Mouse (Mus musculus) gastrocnemius, adult 8-10 months (tissue): Measurements from ENCODE around the gene Gars. TPM values are rescaled to one million over a fixed set of nuclear protein-coding genes. Genes with fewer than 3 reads are reported as not detected.
A peak's percentile ranks its signal among the peaks of the same experiment; 100 is the strongest.

ENCODE experiments used
- DNase-seq, 2 experiments: peaks; one replicate each; pipeline ENCODE4 v3.0.0; 2022; ENCODE audit warnings: low spot score in 2 of 2
- total RNA-seq, 4 experiments: library from RNA; stranded (reverse); gene quantifications; 2 replicates each; pipeline ENCODE4 v1.2.4; 2022

Gene Gars
- total RNA-seq, 4 experiments from 2014 or later, result 59.6 to 64.6 (median 60.4) TPM

DNA sequence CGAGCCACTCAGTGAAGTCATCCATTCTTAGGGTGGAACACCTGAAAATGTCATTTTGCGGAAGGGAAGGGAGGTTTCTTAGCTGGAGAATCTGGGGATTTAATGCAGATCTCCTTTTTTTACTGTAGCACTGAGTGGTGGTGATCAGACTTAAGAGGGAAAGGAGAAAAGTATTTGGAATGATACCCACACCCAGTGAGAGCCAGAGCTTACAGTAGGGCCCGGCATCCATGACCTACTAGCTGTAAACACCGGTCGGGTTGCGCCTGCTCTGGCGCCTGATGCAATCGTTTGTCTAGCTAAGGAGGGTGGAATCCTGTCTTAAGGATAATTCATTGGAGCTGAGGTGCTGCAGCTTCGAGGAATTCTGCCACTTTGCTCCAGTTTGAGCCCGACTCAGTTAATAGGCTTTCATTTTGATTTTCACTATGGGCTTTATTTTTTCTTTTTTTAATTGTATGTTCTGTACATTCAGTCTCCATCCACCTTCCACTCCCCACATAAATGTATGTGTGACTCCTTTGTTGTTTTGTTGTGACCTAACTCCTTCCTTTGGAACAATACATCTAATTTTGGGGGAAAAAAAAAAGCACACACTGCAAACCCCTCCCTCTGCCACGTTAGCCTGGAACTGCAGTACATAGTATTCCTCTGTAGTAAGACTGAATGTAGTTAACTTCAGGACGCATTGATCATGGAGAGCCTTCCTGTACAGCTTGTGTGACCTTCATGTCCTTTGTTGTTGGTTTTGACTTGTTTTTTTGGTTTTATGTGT, 1.1 kb downstream of the Gars start:
- no peak for DNase-seq

DNA sequence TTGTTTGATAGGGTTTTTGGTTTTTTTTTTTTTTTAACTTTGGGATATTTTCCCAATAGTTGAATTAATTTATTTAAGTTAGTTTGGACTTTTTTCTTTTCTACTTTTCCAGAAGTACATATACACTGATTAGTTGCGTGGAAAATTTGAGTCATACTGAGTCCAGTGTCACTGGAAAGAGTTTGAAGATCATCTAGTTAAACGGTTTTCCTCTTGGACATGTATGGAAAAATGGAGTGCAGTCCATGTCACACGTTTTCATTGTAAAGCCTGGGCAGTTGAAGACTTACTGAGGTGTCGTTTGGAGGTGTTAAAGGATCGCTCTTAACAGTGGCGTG, 1.6 kb downstream of the Gars start:
- no peak for DNase-seq

DNA sequence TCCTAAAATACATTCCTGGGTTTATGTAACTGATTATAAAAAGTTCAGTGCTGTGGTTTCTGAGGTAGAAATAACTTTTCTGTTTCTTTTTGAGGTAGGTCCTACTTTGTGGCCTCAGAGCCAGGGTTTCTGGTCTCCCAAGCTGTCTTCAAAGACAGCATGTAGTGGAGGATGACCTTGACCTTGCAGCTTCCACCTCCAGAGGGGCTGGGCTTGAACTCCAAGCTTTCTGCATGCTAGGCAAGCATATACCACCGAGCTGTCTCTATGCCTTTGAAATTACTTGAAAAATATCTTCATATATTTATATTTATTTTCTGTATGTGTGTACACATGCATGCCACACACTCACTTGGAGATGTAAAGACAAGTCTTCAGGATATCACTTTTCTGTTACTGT, 2.2 kb downstream of the Gars start:
- DNase-seq, result no peak

DNA sequence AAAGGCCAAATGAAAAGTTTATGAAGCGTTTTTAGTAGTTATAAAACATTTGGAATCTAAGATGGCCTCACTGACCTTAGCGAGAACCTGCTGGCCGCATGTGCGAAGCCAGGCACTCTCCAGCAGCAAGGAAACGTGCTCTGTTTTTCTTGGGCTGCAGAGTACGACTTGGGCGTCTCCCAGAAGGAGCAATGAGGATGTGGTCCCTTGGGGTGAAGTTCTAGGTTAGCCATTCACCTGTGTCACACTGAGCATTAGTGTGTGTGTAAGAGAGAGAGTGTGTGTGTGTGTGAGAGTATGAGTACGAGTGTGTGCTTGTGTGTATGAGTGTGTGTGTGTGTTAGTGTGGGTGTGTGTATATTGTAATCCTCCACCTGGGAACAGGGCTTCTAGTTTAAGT, 5.4 kb downstream of the Gars start:
- DNase-seq, result no peak

DNA sequence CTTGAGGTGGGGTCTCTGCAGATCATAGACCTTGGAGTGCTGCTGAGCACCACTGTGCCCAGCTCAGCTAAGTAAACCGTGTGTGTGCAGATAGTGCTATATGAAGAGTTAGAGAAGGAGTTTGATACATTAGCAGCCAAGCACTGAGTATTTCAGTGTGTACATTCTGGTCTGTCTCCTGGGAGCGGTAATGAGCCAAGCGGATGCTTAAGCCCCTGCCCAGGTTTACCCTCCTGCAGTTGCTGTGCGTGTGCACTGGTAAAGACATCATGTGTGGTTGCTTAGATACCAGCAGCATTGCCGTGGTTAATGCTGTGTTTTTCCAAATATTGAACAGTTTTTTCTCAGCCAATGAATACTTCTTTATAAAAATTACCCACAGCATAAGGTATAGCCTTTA, 6.7 kb downstream of the Gars start:
- DNase-seq, result no peak

DNA sequence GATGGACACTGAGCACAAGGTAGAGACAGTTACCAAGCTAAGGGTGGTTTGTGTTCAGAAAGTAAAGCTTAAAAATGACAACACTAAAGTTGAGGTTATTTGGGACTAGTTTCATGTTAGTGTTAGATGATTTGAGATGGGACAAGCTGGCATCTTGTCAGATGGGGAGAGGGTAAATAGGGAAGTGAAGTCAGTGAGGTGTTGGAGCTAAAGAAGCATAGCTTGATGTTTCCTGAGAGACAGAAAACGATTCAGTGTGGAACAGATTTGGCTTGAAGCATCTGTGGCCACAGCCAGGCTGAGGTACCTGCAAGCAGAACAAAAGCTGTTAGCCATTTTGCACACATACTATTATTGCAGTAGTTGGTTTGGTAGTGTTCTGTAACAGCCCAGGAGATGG, 7.5 kb downstream of the Gars start:
- DNase-seq, result no peak

DNA sequence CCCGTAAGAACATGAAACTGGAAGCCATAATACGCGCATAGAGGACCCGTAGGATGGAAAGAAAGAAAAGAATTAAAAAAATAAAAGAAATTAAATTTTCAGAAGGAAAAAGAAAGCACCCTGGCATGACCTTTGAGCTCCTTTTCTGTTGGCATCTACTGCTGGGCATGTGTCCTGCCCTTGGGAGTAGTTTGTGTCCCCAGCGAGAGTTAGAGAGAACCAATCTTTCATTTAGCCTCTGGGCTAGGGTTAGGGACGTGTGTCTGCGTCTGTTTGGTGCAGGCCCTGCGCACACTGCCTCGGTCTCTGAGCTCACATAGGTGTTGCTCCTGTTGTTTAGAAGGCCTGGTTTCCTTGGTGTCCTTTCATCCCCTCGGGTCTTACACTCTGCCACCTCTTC, 11.4 kb downstream of the Gars start:
- no peak for DNase-seq

DNA sequence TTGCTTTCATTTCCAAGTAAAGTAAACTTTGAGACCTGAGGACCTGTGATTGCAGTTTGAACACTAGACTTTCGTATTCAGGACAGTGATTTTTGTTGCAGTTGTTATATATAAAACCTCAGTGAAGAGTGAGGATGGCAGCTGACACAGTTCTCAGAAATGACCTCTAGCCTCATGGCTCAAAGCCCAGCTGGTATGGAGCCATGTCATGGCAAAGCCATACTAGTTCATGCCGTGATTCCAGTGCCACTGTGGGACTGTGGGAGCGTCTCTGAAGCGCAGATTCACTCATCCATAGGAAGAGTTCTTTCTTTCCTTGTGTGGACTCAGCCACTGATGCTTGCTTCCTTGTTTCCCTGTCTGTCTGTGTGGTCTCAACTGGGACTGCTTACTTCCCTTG, 16.7 kb downstream of the Gars start:
- no peak for DNase-seq

DNA sequence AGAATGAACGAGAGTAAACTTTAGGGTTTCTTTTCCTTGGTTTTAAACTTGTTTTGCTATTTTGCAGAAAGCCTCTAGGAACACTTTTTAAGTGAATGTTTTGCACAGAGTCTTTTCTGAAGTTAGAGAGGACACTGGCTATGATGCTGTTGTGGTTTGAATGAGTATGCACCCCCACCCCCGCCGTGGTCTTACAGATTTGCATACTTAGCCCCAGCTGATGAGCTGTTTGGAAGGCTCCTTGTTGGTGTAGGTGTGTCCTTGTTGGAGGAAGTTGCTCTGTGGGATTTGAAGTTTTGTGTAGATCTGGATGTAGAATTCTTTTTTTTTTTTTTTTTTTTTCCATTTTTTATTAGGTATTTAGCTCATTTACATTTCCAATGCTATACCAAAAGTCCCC, 19.6 kb downstream of the Gars start:
- no peak for DNase-seq

DNA sequence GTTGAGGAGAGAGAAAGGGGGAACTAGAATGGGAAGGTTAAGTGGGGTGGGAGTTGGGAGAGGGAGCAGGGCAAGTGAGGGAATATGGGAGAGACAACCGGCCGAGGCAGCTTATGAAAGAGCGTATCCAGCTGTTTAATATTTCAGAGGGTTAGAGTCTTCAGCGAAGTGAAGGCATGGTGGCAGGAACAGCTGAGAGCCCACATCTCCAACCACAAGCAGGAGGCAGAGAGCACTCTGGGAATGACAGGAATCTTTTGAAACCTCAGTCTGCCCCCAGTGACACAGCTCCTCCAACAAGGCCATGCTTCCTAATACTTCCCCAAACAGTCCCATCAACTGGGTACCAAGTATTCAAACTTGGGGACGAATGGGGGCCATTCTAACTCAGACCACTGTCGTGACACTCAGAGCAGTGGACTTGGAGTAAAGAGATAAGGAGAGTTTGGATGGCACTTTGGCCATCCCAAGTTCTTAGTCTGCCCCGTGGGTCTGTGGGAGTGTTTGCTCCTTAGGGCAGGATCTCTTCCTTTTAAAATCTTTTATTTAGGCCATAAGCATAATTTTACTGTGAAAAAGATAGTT, 22.5 kb downstream of the Gars start:
- DNase-seq, result no peak

DNA sequence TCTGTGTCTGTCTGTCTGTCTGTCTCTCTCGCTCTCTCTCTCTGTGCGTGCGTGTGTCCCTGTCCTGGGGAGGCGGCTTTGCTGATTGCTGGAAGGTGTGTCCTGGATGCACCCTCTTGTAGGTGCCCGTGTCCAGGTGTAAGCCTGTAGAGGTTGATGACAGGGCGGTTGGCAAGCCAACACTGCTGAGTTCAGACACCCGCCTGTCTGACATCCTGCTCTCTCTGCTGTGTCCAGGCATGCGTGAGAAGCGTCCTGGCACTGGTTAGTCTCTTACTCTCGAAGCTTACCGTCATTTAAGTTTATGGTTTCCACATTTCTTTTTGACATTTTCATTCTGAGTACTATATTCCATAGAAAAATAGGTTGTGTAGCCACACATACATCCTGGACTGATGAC, 23.5 kb downstream of the Gars start:
- no peak for DNase-seq

DNA sequence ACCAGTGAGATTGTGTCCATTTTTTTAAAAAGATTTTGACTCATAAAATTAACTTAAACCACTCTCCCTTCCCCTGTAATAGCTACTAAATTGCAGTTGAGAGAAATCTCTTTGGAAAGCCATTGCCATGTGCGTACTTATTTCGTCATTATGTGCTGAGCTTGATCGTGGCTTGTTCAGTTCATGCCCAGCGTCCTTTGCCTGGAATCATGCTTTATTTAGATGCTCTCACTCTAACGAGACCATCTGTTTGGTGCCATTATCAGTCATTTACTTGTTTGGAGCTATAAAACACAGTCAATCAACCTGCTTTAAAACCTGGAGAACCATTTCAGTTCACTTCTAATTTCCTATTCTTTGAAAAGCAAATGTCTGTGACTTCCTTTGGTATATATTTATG, 24.4 kb downstream of the Gars start:
- DNase-seq, result no peak

DNA sequence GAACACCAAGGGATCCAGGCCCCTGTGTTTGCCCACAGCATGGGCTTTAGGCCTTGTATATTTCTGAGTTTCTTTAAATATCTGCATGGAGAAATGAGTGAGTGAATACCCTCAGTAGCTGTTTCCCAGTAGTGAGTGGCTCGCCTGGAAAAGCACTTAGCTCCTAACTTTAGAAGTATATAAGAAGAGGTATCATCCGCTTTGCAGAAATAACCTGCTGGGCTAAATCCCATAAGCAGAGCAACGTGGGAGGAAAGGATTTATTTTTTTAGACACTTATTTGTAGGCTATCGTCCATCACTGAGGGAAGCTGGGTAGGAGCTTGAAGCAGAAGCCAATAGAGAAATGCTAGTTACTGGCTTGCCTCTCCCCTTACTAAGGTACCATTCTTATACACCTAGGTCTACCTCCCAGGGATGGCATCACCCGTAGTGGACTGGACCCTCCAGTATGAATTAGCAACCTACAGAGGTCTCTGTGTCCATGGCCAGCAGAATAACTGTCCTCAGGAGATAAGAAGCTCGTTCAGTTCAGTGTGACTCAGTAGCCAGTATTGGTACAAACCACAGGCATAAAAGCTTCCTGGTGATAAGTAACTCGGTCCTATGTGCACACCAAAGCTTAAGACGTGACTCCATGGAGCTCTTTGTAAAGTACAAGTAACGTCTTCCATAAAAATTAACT, 26.1 kb downstream of the Gars start:
- DNase-seq, result no peak

DNA sequence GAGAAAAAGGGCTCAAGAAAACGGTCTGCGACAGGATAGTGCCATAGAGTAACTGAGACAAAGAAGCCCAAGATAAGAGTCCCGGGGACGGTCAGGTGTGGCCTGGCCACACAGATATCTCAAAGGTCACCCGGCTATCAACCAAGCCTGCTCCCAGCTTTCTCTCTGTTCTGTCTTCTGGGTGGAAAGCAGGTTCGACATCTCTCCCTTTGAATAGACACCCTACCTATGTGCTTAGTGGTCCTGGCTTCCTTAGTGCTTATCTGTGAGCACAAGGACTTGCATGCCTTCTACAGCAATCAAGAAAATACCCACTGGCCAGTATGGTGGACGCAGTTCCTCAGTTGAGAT, 26.6 kb downstream of the Gars start:
- DNase-seq, result no peak

DNA sequence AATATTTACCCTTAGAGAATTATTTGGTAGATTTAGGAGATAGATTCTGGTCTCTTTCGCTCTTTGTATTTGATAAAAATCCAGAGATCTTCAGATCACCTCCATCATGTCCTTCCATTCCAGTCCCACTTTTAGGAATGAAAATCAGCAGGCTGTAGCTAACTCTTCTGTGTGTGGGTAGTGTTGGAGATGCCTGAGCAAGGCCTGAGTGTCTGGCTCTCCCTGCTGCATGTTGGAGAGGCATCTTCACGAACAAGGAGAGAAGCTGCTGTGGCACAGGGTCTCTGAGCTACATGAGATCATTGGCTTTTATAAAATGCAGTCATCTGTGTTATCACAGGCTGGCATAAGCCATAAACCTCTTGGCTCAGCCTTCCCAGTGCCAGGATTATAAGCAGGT, 28.1 kb downstream of the Gars start:
- no peak for DNase-seq

DNA sequence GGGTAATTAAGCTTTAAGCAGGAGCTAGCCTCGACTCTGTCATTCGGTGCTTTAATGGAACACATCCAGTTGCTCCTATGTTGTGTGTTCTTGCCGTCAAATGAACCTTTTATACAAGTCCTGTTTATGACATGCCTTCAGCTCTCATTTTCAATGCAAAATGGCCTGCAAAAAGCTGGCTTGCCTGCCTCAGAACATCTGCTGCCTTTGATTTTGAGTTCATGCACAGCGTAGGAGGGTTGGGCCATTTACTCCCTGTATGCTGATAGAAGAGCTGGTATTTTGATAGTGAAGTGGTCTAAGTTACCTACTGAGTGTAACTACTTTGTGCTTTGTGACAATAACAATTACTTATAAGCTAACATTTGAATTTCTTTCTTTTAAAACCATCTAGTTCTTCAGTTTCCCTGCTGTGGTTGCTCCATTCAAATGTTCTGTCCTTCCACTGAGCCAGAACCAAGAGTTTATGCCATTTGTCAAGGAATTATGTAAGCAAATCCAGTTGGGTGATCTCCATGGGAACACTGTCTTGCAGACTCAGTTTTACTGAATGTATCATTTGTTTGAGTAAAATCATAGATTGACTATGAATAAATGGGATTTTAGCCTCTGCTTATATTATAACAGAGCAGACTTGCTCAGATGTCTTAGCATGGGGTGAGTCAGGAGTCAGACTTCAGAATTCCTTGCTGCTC, 38.9 kb downstream of the Gars start:
- no peak for DNase-seq

DNA sequence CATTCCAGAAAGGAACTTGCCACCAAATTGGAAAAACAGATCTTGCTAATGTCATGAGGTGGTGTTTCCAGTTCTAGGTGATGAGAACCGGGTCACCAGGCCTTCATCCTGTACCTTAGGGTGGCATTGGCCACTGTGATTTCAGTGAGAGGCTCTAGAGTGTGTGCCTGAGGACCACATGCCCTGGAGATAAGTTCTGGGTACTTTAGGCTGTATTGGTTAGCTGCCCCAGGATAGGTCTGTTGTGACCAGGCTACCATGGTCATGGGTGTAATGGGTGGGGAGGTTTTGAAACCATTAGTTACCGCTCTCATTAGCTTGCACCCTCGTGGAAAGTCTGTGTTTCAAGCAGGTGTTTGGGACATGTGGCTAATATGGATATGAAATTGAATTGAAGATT, 43.6 kb downstream of the Gars start:
- no peak for DNase-seq

DNA sequence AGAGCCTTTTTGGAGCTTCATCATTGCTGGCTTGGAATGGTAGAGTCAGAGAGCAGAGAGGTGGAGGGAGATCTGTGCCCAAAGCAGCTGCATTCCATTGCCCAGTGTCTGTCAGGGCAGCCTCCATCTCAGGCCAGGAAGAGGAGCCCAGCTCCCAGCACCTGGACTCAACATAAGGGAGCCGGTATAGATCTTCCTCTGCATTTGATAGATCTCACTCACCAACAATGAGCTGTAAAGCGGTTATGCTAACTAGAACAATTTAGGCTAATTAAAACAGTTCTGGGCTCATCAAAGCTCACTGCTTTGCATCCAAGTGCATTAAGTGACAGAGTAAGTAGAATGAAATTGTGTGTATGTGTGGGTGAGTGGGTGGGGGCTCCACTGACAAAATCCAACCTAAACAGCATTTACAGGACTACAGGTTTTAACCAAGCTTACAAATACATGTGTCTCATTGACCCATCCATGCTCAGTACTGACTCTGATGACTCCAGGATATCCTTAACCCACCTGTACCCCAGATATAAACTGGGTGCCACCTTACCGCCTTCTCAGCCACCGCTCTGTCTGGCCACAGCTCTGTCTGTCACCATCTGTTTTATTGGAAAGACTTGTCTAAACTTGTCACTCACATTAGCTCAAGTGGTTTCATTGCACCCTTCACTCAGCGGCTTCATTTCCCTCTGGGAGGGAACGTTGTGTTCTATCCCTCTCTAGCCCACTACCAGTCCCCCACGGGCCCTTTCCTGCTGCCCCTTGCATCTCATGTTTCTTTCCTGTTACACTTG, 44.6 kb downstream of the Gars start:
- DNase-seq, result no peak

DNA sequence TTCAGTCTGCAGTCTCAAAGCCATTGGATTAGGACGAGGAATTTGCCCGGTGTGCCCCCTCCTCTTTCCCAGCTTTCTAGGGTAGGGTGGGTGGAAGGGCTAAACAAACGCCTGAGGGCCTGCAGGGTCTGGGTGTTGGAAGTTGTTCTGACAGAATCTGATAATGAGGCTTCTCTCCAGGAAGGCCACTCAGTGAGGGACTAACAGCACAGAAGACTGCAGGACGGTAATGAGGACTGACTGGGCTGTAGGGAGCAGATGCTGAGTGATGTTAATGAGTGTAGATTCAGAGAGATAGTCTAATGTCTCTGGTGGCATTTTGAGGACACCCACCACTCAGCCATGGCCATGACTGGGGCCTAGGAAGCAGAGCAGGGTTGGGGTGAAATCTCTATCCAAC, 49.5 kb downstream of the Gars start:
- DNase-seq, result no peak

DNA sequence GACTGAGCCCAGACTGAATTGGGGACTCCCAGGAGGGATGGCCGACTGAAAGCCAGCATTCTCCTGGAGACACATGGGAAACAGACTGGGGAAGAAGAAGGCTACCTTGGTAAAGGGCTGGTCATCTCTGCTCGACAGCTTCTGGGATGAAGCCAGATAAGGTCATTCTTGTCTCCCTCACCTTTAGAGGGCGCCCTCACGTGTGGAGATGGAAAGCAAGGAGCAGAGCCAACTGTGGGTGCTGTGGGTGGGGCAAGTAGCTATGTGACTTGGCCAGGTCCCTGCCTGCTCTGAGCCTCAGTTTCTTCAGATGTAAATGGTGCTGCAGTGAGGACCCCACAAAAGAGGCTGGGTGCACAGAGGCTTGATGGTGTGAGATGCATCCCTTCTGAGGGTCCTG, 52.8 kb downstream of the Gars start:
- peak in 1 of 2 experiments; percentile 14 for DNase-seq

DNA sequence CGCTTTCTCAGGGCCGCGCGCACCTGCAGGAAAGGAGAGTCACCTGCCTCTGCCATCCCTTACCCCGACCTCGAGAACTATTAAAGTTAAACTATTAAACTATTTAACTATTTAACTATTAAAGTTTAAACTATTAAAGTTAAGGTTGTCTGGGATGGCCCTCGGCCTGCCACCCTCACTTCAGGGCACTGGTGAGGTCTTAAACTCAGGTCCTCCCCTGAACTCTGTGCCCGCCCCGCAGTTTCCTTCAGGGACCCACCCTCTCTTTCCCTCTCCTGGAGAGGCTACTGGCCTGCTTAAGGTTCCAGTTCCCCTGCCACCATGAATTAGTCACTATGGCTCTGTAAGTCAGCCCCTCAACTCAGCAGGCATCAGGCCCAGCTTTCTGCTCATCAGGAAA, 53.6 kb downstream of the Gars start:
- no peak for DNase-seq
